Mouse (Mus musculus): ENCODE results near the gene Bcl2l14. TPM values are rescaled to one million over a fixed set of nuclear protein-coding genes. Genes with fewer than 3 reads are reported as not detected.

Bcl2l14 gene
- polyA plus RNA-seq, 1 experiment, result 2.1 TPM

DNA sequence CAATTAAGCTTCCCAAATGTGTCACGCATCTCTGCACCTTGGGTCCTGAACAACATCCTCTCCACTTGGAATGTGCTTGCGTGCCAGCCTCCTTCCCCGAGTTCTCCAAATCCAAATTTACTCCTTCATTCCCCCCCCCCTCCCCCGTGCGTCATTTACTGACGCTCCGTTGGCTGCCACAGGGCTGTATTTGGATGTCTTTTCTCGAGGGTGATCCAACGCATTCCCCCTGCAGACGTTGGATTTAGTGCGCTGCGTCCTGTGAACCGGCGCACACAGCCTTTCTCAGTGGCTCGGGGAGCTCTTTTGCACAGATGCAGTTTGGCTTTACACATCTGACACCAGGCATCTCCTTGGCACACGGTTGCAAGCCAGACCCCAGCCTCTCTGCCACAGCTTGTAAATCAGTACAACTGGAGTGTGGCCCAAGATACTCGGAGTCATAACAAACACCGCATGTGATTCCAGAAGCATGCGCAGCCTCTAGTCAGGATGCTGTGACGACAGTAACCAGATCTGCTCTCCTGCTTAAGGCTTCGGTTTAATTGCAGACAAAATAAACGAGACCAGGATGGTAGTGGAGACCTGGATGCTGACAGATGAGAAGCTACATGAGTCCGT, 43.4 kb downstream of the Bcl2l14 start:
- Histone ChIP-seq H3K27me3 (ENCODE audit: control insufficient read depth, insufficient read depth, low read length) (no peaks in the 10 kb centered on the region), H3K27ac (ENCODE audit: control insufficient read depth, insufficient read depth, low read length) (no peak overlapping the region), H3K4me1 (replicated peaks; ENCODE audit: control insufficient read depth, insufficient read depth, low read length) (peaks cover 8% of the 10 kb centered on the region), H3K4me3 (ENCODE audit: control insufficient read depth, insufficient read depth, low read length) (no peak overlapping the region), H3K36me3 (ENCODE audit: control insufficient read depth, insufficient read depth, low read length) (no peaks in the 10 kb centered on the region)
- no peak for TF ChIP-seq POLR2A (IDR thresholded peaks at IDR 0.05; ENCODE audit: control insufficient read depth, extremely low read depth, insufficient read depth, low read length, poor library complexity)
- no peak for TF ChIP-seq CTCF (IDR thresholded peaks at IDR 0.05; ENCODE audit: borderline replicate concordance, control insufficient read depth, extremely low read depth, insufficient read depth, low read length, poor library complexity)
- no peak for DNase-seq
- WGBS, result 88% methylated on average over 23 of the region's 23 CpGs

DNA sequence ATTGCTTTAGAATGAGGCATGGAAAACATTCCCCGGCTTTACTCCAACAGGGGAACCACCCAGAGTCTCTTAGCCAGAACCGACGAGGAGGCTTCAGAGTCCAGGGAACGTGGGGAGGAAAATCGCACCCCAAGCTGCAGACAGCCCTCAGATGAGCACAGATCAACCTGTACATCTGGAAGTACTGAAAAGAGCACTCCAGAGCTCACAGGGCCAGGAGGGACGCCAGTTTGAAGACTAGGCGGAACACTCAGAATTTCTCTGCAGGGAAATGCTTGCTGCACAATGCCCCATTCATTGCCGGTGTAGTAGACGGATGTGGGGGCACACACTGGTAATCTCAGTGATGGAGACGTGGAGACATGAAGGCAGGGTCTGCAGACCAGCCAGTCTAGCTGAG, 43.9 kb downstream of the Bcl2l14 start:
- no peak for DNase-seq
- Histone ChIP-seq H3K27ac (ENCODE audit: control insufficient read depth, insufficient read depth, low read length) (no peak overlapping the region), H3K27me3 (ENCODE audit: control insufficient read depth, insufficient read depth, low read length) (no peaks in the 10 kb centered on the region), H3K4me1 (replicated peaks; ENCODE audit: control insufficient read depth, insufficient read depth, low read length) (peaks cover 8% of the 10 kb centered on the region), H3K4me3 (ENCODE audit: control insufficient read depth, insufficient read depth, low read length) (no peak overlapping the region), H3K36me3 (ENCODE audit: control insufficient read depth, insufficient read depth, low read length) (no peaks in the 10 kb centered on the region)
- WGBS, result 89% methylated on average over 10 of the region's 10 CpGs
- no peak for TF ChIP-seq POLR2A (IDR thresholded peaks at IDR 0.05; ENCODE audit: control insufficient read depth, extremely low read depth, insufficient read depth, low read length, poor library complexity)
- no peak for TF ChIP-seq CTCF (IDR thresholded peaks at IDR 0.05; ENCODE audit: borderline replicate concordance, control insufficient read depth, extremely low read depth, insufficient read depth, low read length, poor library complexity)

DNA sequence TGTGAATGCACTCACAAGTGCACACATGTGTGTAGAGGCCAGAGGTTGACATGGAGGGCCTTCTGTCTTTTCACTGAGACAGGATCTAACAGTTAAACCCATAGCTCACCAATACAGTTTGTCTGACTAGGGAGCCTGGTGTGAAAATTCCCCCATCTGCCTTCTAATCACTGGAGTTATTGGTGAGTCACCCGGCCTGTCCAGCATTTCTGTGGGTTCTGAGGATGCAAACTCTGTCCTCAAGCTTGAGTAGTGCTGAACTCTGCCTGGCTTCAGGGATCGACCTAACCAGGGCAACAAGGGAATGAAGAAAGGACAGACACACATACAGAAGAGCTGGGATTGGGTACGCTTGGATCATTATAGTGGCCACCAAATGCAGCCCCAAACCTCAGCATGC, 45.6 kb downstream of the Bcl2l14 start:
- no peaks in the 10 kb centered on the region for H3K27me3 ChIP-seq (ENCODE audit: control insufficient read depth, insufficient read depth, low read length)
- TF ChIP-seq POLR2A (IDR thresholded peaks at IDR 0.05; ENCODE audit: control insufficient read depth, extremely low read depth, insufficient read depth, low read length, poor library complexity), result no peak
- TF ChIP-seq CTCF (IDR thresholded peaks at IDR 0.05; ENCODE audit: borderline replicate concordance, control insufficient read depth, extremely low read depth, insufficient read depth, low read length, poor library complexity), result no peak
- no peak overlapping the region for H3K4me3 ChIP-seq (ENCODE audit: control insufficient read depth, insufficient read depth, low read length)
- H3K36me3 ChIP-seq (ENCODE audit: control insufficient read depth, insufficient read depth, low read length), result no peaks in the 10 kb centered on the region
- DNase-seq, result no peak
- no peak overlapping the region for H3K27ac ChIP-seq (ENCODE audit: control insufficient read depth, insufficient read depth, low read length)
- peaks cover 7% of the 10 kb centered on the region for H3K4me1 ChIP-seq (replicated peaks; ENCODE audit: control insufficient read depth, insufficient read depth, low read length)
- 90% methylated on average over 3 of the region's 3 CpGs for WGBS

DNA sequence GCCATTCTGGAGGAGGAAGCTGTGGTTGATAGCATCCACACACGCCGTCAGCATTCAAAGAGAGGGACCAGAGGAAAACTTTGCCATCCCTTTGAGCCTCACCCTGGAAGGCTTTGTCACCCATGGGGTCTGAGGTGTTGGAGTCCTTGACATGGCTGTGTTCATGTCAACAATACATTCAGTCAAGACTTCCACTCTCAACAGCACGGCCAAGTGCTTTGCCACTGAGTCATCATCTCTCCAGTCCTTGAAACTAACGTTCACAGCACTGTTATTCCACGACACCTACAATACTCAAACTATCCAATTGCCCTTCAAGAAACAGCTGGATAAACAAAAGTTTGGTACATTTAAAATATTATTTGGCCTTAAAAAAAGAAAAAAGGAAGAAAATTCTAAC, 46.1 kb downstream of the Bcl2l14 start:
- Histone ChIP-seq H3K27me3 (ENCODE audit: control insufficient read depth, insufficient read depth, low read length) (no peaks in the 10 kb centered on the region), H3K4me1 (replicated peaks; ENCODE audit: control insufficient read depth, insufficient read depth, low read length) (peaks cover 2% of the 10 kb centered on the region), H3K4me3 (ENCODE audit: control insufficient read depth, insufficient read depth, low read length) (no peak overlapping the region), H3K36me3 (ENCODE audit: control insufficient read depth, insufficient read depth, low read length) (no peaks in the 10 kb centered on the region), H3K27ac (ENCODE audit: control insufficient read depth, insufficient read depth, low read length) (no peak overlapping the region)
- WGBS, result 85% methylated on average over 5 of the region's 5 CpGs
- DNase-seq, result no peak
- TF ChIP-seq CTCF (IDR thresholded peaks at IDR 0.05; ENCODE audit: borderline replicate concordance, control insufficient read depth, extremely low read depth, insufficient read depth, low read length, poor library complexity) (no peak), POLR2A (IDR thresholded peaks at IDR 0.05; ENCODE audit: control insufficient read depth, extremely low read depth, insufficient read depth, low read length, poor library complexity) (no peak)

DNA sequence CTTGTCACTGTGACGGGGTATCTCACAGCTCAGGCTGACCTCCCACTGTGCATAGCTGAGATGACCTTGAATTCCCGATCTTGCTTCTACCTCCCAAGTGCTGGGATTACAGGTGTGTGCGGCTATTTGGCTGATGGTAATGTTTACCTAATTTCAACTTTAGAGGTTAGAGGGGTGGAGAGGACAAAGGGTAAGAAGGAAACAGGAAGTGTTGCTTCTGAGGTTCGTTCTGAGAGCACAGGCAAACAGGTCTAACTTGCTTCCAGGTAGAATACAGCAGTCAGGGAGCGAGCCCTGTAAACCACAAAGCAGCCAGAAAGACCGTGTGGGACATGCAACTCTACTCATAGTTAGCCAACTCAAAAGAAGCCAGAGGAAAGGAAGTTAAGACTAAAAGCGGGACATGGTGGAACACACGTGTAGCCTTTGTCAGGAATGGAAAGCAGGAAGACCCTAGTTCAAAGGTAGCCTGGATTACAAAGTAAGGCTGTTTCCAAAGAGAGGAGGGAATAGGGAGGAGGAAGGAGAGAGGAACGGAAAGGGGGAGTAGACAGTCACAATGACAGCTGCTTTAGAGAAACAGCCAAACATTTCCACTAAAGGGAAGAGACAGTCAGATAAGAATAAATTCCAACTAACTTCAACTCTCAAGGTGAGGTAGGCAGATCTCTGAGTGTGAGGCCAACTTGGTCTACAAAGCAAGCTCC, 47.2 kb downstream of the Bcl2l14 start:
- H3K27ac ChIP-seq (ENCODE audit: control insufficient read depth, insufficient read depth, low read length), result no peak overlapping the region
- H3K4me3 ChIP-seq (ENCODE audit: control insufficient read depth, insufficient read depth, low read length), result no peak overlapping the region
- no peak for DNase-seq
- WGBS, result 52% methylated on average over 9 of the region's 9 CpGs
- TF ChIP-seq POLR2A (IDR thresholded peaks at IDR 0.05; ENCODE audit: control insufficient read depth, extremely low read depth, insufficient read depth, low read length, poor library complexity) (no peak), CTCF (IDR thresholded peaks at IDR 0.05; ENCODE audit: borderline replicate concordance, control insufficient read depth, extremely low read depth, insufficient read depth, low read length, poor library complexity) (no peak)
- no peaks in the 10 kb centered on the region for H3K4me1 ChIP-seq (replicated peaks; ENCODE audit: control insufficient read depth, insufficient read depth, low read length)
- no peaks in the 10 kb centered on the region for H3K36me3 ChIP-seq (ENCODE audit: control insufficient read depth, insufficient read depth, low read length)
- H3K27me3 ChIP-seq (ENCODE audit: control insufficient read depth, insufficient read depth, low read length), result no peaks in the 10 kb centered on the region

DNA sequence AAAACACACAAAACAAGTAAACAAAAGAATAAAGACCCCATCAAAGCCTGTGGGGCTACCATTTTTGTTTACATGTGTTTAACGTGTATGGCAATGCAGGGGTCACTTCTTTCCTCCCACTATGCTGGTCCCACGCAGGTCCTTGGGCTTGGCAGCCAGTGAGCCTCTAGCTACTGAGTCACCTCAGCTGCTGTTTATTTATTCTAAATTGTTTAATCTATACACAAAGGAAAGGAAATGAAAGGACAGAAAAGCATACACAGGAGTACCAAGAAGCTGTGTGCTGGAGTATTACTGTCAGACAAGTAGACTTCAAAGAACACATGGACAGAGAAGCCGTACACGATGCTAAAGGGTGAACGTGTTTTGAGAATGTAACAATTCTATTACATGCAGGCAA, 47.8 kb downstream of the Bcl2l14 start:
- H3K4me1 ChIP-seq (replicated peaks; ENCODE audit: control insufficient read depth, insufficient read depth, low read length), result no peaks in the 10 kb centered on the region
- no peak overlapping the region for H3K27ac ChIP-seq (ENCODE audit: control insufficient read depth, insufficient read depth, low read length)

More for the DNA sequence above, 47.8 kb downstream of the Bcl2l14 start:
- Histone ChIP-seq H3K27me3 (ENCODE audit: control insufficient read depth, insufficient read depth, low read length) (no peaks in the 10 kb centered on the region), H3K36me3 (ENCODE audit: control insufficient read depth, insufficient read depth, low read length) (no peaks in the 10 kb centered on the region), H3K4me3 (ENCODE audit: control insufficient read depth, insufficient read depth, low read length) (no peak overlapping the region)
- DNase-seq, result no peak
- TF ChIP-seq POLR2A (IDR thresholded peaks at IDR 0.05; ENCODE audit: control insufficient read depth, extremely low read depth, insufficient read depth, low read length, poor library complexity), result no peak
- no peak for TF ChIP-seq CTCF (IDR thresholded peaks at IDR 0.05; ENCODE audit: borderline replicate concordance, control insufficient read depth, extremely low read depth, insufficient read depth, low read length, poor library complexity)
- WGBS, result 98% methylated on average over 5 of the region's 5 CpGs
